Mouse (Mus musculus): ENCODE measurements around the gene Ntrk2. TPM values are rescaled to one million over a fixed set of nuclear protein-coding genes. Genes with fewer than 3 reads are reported as not detected.

Gene Ntrk2
- polyA plus RNA-seq, 1 experiment from 2014 or later = 1.3 TPM

DNA sequence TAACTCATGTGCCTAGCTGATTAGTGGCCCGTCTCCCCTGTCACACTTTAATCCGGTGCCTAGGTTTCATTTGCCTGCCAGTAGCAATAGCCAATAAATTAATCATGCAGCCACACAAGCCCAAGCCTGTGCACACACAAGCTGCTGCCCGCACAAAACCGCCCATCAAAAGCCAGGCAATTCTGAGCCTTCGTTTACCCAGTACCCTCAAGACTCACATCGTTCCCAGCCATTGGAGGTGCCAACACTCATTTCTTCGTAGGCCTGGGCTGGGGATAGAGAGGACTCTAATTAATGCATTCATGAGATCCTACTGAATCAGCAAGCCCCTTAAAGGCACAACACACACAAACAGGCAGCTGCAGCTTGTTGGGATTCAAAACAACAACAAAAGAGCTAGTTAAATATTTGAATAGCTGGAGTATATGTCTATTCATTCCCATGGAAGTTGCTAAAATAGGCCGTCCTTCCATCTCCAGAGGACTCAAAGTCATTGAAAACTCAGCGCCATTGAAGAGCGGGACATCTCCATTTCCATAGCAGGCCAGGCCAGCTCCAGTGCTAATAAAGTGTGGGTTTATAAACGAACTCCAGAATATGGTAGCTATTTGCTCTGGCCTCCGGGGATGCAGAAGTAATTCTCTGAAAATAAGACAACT is 158.5 kb downstream of the Ntrk2 start:
- WGBS = 74% methylated on average over 12 of the region's 12 CpGs
- ATAC-seq (ENCODE audit: insufficient read depth) = no peak

DNA sequence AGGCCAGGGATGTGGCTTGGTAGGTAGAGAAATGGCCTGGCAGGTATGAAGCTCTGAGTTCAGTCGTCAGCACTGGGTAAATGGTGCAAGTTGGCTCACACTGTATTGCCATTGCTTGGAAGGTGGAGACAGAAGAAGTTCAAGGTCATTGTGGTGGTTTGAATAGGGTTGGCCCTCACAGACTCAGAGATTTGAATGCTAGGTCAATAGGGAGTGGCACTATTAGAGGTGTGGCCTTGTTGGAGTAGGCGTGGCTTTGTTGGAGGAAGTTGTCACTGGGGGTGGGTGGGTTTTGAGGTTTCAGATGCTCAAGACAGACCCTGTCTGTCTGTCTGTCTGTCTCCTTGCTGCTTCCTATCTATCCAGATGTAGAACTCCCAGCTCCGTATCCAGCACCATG is 159.5 kb downstream of the Ntrk2 start:
- H3K36me3 ChIP-seq (ENCODE audit: insufficient read depth) = no peaks in the 10 kb centered on the region
- no peak overlapping the region for H3K4me2 ChIP-seq
- H3K9me3 ChIP-seq (ENCODE audit: low read depth, low read length) = no peaks in the 10 kb centered on the region
- H3K27me3 ChIP-seq (ENCODE audit: insufficient read depth, low read length) = no peaks in the 10 kb centered on the region
- WGBS = 83% methylated on average over 3 of the region's 3 CpGs
- no peaks in the 10 kb centered on the region for H3K4me1 ChIP-seq (ENCODE audit: insufficient read depth)
- no peak for TF ChIP-seq CTCF (IDR thresholded peaks at IDR 0.05; ENCODE audit: low read depth)
- H3K27ac ChIP-seq (ENCODE audit: low read depth) = no peak overlapping the region
- ATAC-seq (ENCODE audit: insufficient read depth) (no peak), DNase-seq (no peak)
- H3K4me3 ChIP-seq (ENCODE audit: low read depth, low read length) = no peak overlapping the region
- no peak overlapping the region for H3K9ac ChIP-seq

More for the DNA sequence above, 158.5 kb downstream of the Ntrk2 start:
- Histone ChIP-seq H3K4me3 (ENCODE audit: low read depth, low read length) (no peak overlapping the region), H3K27me3 (ENCODE audit: insufficient read depth, low read length) (no peaks in the 10 kb centered on the region), H3K4me2 (no peak overlapping the region), H3K4me1 (ENCODE audit: insufficient read depth) (no peaks in the 10 kb centered on the region), H3K9ac (no peak overlapping the region), H3K9me3 (ENCODE audit: low read depth, low read length) (no peaks in the 10 kb centered on the region), H3K27ac (ENCODE audit: low read depth) (no peak overlapping the region), H3K36me3 (ENCODE audit: insufficient read depth) (no peaks in the 10 kb centered on the region)
- DNase-seq = no peak
- no peak for TF ChIP-seq CTCF (IDR thresholded peaks at IDR 0.05; ENCODE audit: low read depth)

DNA sequence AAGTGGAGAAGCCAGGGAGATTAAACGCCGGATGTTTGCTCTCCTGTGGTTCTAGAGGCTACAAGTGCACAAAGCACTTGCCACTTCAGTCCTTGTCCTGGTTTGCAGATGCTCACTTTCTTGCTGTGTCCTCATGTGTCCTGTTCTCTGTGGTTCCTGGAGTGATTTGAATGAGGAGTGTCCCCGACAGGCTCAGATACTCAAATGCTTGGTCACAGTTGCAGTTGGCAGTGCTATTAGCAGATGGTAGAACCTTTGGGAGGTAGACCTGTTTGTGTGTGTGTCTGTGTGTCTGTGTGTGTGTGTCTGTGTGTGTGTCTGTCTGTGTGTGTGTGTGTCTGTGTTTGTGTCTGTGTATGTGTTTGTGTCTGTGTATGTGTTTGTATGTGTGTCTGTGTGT is 160.1 kb downstream of the Ntrk2 start:
- Histone ChIP-seq H3K9ac (no peak overlapping the region), H3K4me3 (ENCODE audit: low read depth, low read length) (no peak overlapping the region), H3K27me3 (ENCODE audit: insufficient read depth, low read length) (no peaks in the 10 kb centered on the region), H3K36me3 (ENCODE audit: insufficient read depth) (no peaks in the 10 kb centered on the region), H3K9me3 (ENCODE audit: low read depth, low read length) (no peaks in the 10 kb centered on the region), H3K4me1 (ENCODE audit: insufficient read depth) (no peaks in the 10 kb centered on the region), H3K27ac (ENCODE audit: low read depth) (no peak overlapping the region), H3K4me2 (no peak overlapping the region)
- DNase-seq (no peak), ATAC-seq (ENCODE audit: insufficient read depth) (no peak)
- TF ChIP-seq CTCF (IDR thresholded peaks at IDR 0.05; ENCODE audit: low read depth) = no peak
- WGBS = 62% methylated on average over 3 of the region's 3 CpGs

DNA sequence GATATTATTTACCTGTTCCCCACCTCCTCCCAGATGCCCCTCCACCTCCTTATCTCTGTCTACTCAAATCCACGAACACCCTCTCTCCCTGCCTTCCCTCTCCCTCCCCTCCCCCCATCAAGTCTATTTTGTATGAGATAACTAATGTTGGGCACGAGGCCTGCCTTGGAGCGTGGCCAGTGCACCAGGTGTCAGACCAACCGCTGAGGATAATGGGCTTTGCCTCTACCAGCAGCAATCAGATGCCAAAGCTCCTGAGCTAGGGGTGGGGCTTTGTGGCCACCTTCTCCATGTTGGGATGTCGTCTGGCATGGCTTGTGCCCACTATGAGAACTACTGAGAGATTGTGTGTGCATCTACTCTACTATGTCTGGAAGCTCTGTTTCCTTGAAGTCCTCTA is 161.8 kb downstream of the Ntrk2 start:
- DNase-seq = no peak
- no peak for TF ChIP-seq CTCF (IDR thresholded peaks at IDR 0.05; ENCODE audit: low read depth)
- H3K4me1 ChIP-seq (ENCODE audit: insufficient read depth) = no peaks in the 10 kb centered on the region
- no peaks in the 10 kb centered on the region for H3K27me3 ChIP-seq (ENCODE audit: insufficient read depth, low read length)
- H3K4me2 ChIP-seq = no peak overlapping the region
- no peaks in the 10 kb centered on the region for H3K9me3 ChIP-seq (ENCODE audit: low read depth, low read length)
- no peak overlapping the region for H3K9ac ChIP-seq
- H3K4me3 ChIP-seq (ENCODE audit: low read depth, low read length) = no peak overlapping the region
- 37% methylated on average over 5 of the region's 5 CpGs for WGBS
- no peak overlapping the region for H3K27ac ChIP-seq (ENCODE audit: low read depth)
- no peak for ATAC-seq (ENCODE audit: insufficient read depth)
- H3K36me3 ChIP-seq (ENCODE audit: insufficient read depth) = no peaks in the 10 kb centered on the region

DNA sequence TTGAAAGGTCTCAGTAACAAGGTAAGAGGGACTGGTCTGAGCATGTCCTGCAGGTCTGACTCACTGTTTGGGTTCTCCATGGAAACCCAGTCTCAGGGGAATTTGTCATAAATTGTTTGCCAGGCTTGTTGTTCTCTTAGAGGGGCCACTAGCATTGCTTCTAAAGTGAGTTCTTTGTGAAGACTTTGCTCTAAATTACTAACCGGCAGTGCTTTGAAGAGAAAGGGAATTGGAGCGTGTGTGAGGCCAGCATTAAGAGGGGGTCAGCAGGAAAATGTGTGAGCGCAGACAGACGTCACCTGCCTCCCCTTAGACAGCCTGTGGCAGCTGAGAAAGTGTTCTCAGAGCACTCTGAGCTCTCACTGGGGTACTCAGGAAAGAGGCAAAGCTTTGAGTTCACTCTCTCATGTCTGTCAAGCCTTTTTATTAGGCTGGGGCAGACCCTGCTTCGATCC is 165.1 kb downstream of the Ntrk2 start:
- TF ChIP-seq CTCF (IDR thresholded peaks at IDR 0.05; ENCODE audit: low read depth) = no peak
- H3K27ac ChIP-seq (ENCODE audit: low read depth) = no peak overlapping the region
- no peaks in the 10 kb centered on the region for H3K9me3 ChIP-seq (ENCODE audit: low read depth, low read length)
- ATAC-seq (ENCODE audit: insufficient read depth) (no peak), DNase-seq (no peak)
- H3K4me3 ChIP-seq (ENCODE audit: low read depth, low read length) = no peak overlapping the region
- H3K36me3 ChIP-seq (ENCODE audit: insufficient read depth) = no peaks in the 10 kb centered on the region
- no peaks in the 10 kb centered on the region for H3K27me3 ChIP-seq (ENCODE audit: insufficient read depth, low read length)
- peaks cover 7% of the 10 kb centered on the region; the same call in 1 of the 2 replicates for H3K4me1 ChIP-seq (ENCODE audit: insufficient read depth)
- no peak overlapping the region for H3K4me2 ChIP-seq
- WGBS = 34% methylated on average over 5 of the region's 5 CpGs
- H3K9ac ChIP-seq = no peak overlapping the region

DNA sequence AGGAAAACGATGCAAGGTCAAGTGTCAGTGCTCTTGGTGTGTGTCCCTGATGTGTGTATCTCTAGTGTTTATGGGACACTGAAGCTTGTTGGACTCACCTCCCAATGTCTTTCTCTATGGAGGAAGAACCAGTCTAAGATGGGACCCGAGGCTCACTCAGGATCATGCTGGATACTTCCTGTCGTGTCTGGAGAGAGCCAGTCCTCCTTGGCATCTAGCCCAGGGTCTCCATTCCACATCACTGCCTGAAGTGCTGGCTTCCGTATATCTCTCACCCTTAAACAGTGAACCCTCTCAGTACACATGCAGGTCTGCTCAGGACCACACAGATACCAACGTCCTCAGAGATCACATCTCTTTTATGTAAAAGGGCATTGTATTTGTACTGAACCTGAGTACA is 166.1 kb downstream of the Ntrk2 start:
- no peak for ATAC-seq (ENCODE audit: insufficient read depth)
- H3K36me3 ChIP-seq (ENCODE audit: insufficient read depth) = no peaks in the 10 kb centered on the region
- WGBS = 36% methylated on average over 5 of the region's 5 CpGs
- DNase-seq = peak; percentile 62
- TF ChIP-seq CTCF (IDR thresholded peaks at IDR 0.05; ENCODE audit: low read depth) = no peak
- no peaks in the 10 kb centered on the region for H3K27me3 ChIP-seq (ENCODE audit: insufficient read depth, low read length)
- no peak overlapping the region for H3K9ac ChIP-seq
- H3K9me3 ChIP-seq (ENCODE audit: low read depth, low read length) = no peaks in the 10 kb centered on the region
- H3K4me2 ChIP-seq = no peak overlapping the region
- H3K4me3 ChIP-seq (ENCODE audit: low read depth, low read length) = no peak overlapping the region
- H3K27ac ChIP-seq (ENCODE audit: low read depth) = no peak overlapping the region
- peaks cover 7% of the 10 kb centered on the region; the same call in 1 of the 2 replicates for H3K4me1 ChIP-seq (ENCODE audit: insufficient read depth)

DNA sequence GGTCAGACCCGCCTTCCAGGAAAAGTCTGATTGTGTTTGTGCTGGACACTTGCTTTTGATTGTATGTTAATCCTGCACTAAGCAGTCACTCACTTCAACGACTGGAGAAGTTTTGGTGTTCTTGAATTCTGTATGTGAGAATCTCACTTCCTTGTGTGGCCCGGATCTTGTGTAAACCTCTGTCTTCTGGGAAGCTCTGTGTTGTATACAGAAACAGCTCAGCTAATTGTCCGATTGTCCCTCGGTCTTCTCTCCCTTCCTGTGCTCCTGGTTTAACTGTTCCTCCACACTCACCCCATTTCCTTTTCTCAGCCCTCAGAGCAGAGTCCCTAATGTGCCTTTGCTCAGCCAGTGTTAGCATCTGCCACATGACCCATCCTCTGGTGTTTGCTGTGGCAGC is 190.1 kb downstream of the Ntrk2 start:
- H3K4me2 ChIP-seq = no peak overlapping the region
- H3K9ac ChIP-seq = no peak overlapping the region
- H3K27me3 ChIP-seq (ENCODE audit: insufficient read depth, low read length) = no peaks in the 10 kb centered on the region
- ATAC-seq (ENCODE audit: insufficient read depth) = no peak; the same call in 1 of the 2 replicates
- DNase-seq = no peak
- no peaks in the 10 kb centered on the region for H3K9me3 ChIP-seq (ENCODE audit: low read depth, low read length)
- no peak overlapping the region for H3K27ac ChIP-seq (ENCODE audit: low read depth)
- no peaks in the 10 kb centered on the region for H3K4me1 ChIP-seq (ENCODE audit: insufficient read depth)
- 48% methylated on average over 5 of the region's 5 CpGs for WGBS
- H3K4me3 ChIP-seq (ENCODE audit: low read depth, low read length) = no peak overlapping the region
- H3K36me3 ChIP-seq (ENCODE audit: insufficient read depth) = no peaks in the 10 kb centered on the region
- TF ChIP-seq CTCF (IDR thresholded peaks at IDR 0.05; ENCODE audit: low read depth) = no peak
